Mouse (Mus musculus): ENCODE data around the gene Soga1.

- TF ChIP-seq EP300 (IDR thresholded peaks at IDR 0.05; ENCODE audit: low read depth) = no peak
- peak; percentile 28 for TF ChIP-seq CTCF (IDR thresholded peaks at IDR 0.05; ENCODE audit: low read depth)
Measured at GRCm38 (mm10) chr2:157053787-157054186, 25.3 kb downstream of the Soga1 start.
